Comparison of ENCODE assay signal across 29 mouse cellular contexts in genomic region chr16:31924368-31924767, GRCm38 (mm10). TPM values are rescaled to one million over a fixed set of nuclear protein-coding genes. Genes with fewer than 3 reads are reported as not detected.
"Had no signal": no experiment of that assay in that cellular context is flagged by ENCODE, and none has a peak within 500 bp of the region (broad histone marks: within the 10 kb centered on the region; RNA-seq: fewer than 3 reads in every experiment).

No protein-coding gene starts in this region.

- H3K36me3 ChIP-seq: embryonic facial prominence, embryonic 10.5 days; embryonic facial prominence, embryonic 12.5 days; embryonic facial prominence, embryonic 13.5 days; embryonic facial prominence, embryonic 15.5 days; forebrain, embryonic 10.5 days; forebrain, embryonic 12.5 days; forebrain, embryonic 15.5 days had no signal

- H3K4me2 ChIP-seq: embryonic facial prominence, embryonic 12.5 days; embryonic facial prominence, embryonic 13.5 days; embryonic facial prominence, embryonic 15.5 days; forebrain, embryonic 12.5 days; forebrain, embryonic 13.5 days; forebrain, embryonic 15.5 days had no signal

- H3K27ac ChIP-seq: embryonic facial prominence, embryonic 10.5 days; embryonic facial prominence, embryonic 12.5 days; embryonic facial prominence, embryonic 13.5 days; embryonic facial prominence, embryonic 15.5 days; forebrain, embryonic 10.5 days; forebrain, embryonic 12.5 days; forebrain, embryonic 13.5 days; forebrain, embryonic 15.5 days; gastrocnemius, adult 2 months had no signal

- H3K9ac ChIP-seq: embryonic facial prominence, embryonic 12.5 days; embryonic facial prominence, embryonic 13.5 days; embryonic facial prominence, embryonic 15.5 days; forebrain, embryonic 12.5 days; forebrain, embryonic 13.5 days; forebrain, embryonic 15.5 days; forebrain, postnatal 0 days had no signal

- H3K4me3 ChIP-seq: embryonic facial prominence, embryonic 10.5 days; embryonic facial prominence, embryonic 12.5 days; embryonic facial prominence, embryonic 13.5 days; embryonic facial prominence, embryonic 15.5 days; erythroblast, embryonic 14.5 days; forebrain, embryonic 10.5 days; forebrain, embryonic 12.5 days; forebrain, embryonic 13.5 days; forebrain, embryonic 15.5 days; gastrocnemius, adult 2 months had no signal

- H3K4me1 ChIP-seq: embryonic facial prominence, embryonic 13.5 days; embryonic facial prominence, embryonic 15.5 days; forebrain, embryonic 12.5 days; forebrain, embryonic 13.5 days; forebrain, embryonic 15.5 days had no signal

- DNase-seq: cerebellum, adult 2 months; cerebellum, adult 8-10 months; cerebellum, adult 9-10 months; cerebellum, adult 9-11 months; cerebellum, postnatal 14 days; cerebellum, postnatal 25 days; cerebellum, postnatal 36 days; embryo, embryonic 11 days; forebrain, postnatal 0 days; gastrocnemius, adult 2 months; gastrocnemius, postnatal 10 days; gastrocnemius, postnatal 14 days; gastrocnemius, postnatal 25 days; gastrocnemius, postnatal 36 days; heart, adult 11 months; heart, adult 18-20 months had no signal

- H3K27me3 ChIP-seq: embryonic facial prominence, embryonic 12.5 days; embryonic facial prominence, embryonic 13.5 days; embryonic facial prominence, embryonic 15.5 days; forebrain, embryonic 12.5 days; forebrain, embryonic 13.5 days; forebrain, embryonic 15.5 days had no signal

- ATAC-seq: forebrain, embryonic 13.5 days; forebrain, embryonic 14.5 days; forebrain, embryonic 15.5 days; forebrain, embryonic 16.5 days; forebrain, postnatal 0 days had no signal

- H3K9me3 ChIP-seq: embryonic facial prominence, embryonic 10.5 days; embryonic facial prominence, embryonic 12.5 days; embryonic facial prominence, embryonic 13.5 days; embryonic facial prominence, embryonic 15.5 days; forebrain, embryonic 10.5 days; forebrain, embryonic 12.5 days; forebrain, embryonic 13.5 days; forebrain, embryonic 15.5 days had no signal

RNA-seq across cellular contexts. Expression of gene Meltf, which starts 45.8 kb away (rescaled TPM):
- polyA plus RNA-seq: embryonic facial prominence, embryonic 11.5 days; erythroblast, embryonic 14.5 days; forebrain, embryonic 10.5 days; forebrain, embryonic 11.5 days had no signal
